Mouse (Mus musculus): ENCODE results near the gene Tmem63c. TPM values are rescaled to one million over a fixed set of nuclear protein-coding genes. Genes with fewer than 3 reads are reported as not detected.
A peak's percentile ranks its signal among the peaks of the same experiment; 100 is the strongest.

Tmem63c gene
- polyA plus RNA-seq, 1 experiment = not detected

DNA sequence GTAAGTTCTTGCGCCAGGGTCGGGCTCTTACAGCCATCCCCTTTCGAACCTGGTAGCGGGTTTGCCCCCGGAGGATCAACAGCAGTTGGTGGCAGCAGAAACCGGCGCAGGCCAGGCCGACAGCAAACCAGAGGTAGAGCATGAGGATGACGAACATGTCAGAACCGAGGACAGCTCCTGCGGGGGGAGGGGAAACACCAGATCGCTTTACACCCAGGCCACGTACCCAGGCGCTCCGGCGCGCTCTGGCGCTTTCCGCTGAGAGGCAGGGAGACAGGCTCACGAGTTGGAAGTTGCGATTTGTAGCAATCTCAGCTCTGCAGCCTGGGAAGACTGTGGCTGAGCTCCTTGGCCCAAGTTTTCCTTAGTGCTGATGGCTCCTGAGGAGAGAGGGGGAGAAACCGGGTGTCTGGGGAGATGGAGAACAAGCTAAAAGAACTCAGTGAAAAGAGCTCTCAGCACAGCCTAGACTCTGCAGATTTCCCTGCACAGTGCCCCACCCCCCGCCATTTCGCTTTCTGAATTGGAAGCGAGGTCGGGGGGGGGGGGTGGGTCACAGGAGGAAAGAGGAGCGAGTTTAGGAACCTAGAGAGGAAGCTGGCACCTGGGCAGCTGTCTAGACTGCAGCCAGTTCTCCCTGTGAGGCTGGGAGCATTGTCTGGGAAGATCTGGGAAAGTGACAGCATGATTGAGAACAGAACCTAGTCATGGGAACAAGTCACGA is 37.5 kb upstream of the Tmem63c start:
- 19% methylated on average over 28 of the region's 28 CpGs for WGBS
- Histone ChIP-seq H3K4me1 (ENCODE audit: control insufficient read depth, insufficient read depth, low read length) (peaks cover 9% of the 10 kb centered on the region), H3K27ac (ENCODE audit: insufficient read depth, low read depth, low read length) (no peak overlapping the region), H3K4me3 (ENCODE audit: insufficient read depth, low read depth, low read length) (no peak overlapping the region)
- TF ChIP-seq CTCF (IDR thresholded peaks at IDR 0.05; ENCODE audit: insufficient read depth, low read depth, low read length) (no peak), POLR2A (IDR thresholded peaks at IDR 0.05; ENCODE audit: insufficient read depth, low read depth, low read length) (no peak)

DNA sequence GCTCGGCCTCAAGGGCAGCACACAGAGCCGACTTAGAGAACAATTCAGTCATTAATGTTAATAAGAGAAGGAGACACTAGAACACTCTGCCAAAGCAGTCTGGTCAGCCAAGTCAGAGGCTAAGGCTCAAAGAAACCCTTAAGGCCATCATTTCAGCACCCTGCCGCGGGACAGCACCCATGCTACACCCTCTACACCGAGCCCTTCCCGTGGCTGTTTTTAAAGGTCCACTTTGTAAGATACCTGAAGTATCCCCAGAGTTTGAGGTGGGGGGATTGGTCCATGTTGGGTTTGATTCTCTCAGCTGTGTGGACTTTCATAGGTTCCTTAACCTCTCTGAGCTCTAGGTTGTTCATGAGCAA is 37.0 kb upstream of the Tmem63c start:
- no peak for TF ChIP-seq CTCF (IDR thresholded peaks at IDR 0.05; ENCODE audit: insufficient read depth, low read depth, low read length)
- no peak for TF ChIP-seq POLR2A (IDR thresholded peaks at IDR 0.05; ENCODE audit: insufficient read depth, low read depth, low read length)
- Histone ChIP-seq H3K4me3 (ENCODE audit: insufficient read depth, low read depth, low read length) (no peak overlapping the region), H3K27ac (ENCODE audit: insufficient read depth, low read depth, low read length) (no peak overlapping the region), H3K4me1 (ENCODE audit: control insufficient read depth, insufficient read depth, low read length) (peaks cover 9% of the 10 kb centered on the region)
- WGBS = 37% methylated on average over 6 of the region's 6 CpGs

DNA sequence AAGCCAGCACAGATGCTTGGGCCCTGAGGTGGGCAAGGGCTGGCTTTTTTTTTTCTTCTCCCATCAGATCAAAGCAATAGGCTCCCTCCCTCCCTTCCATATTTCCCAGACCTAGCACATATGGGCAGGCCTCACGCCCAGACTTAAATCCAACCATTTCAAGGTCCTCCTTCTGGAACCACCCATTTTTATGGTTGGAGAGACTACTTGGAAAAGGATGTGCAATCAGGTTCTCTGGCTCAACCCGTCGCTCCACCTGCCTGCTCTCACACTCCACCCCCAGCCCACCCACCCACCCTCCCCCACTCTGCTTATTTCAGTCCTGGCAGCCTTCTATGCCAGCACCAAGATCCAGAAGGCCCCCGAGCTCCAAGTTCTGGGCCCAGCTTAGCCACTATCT is 34.6 kb upstream of the Tmem63c start:
- no peak overlapping the region for H3K27ac ChIP-seq (ENCODE audit: insufficient read depth, low read depth, low read length)
- TF ChIP-seq POLR2A (IDR thresholded peaks at IDR 0.05; ENCODE audit: insufficient read depth, low read depth, low read length) (no peak), CTCF (IDR thresholded peaks at IDR 0.05; ENCODE audit: insufficient read depth, low read depth, low read length) (no peak)
- H3K4me3 ChIP-seq (ENCODE audit: insufficient read depth, low read depth, low read length) = no peak overlapping the region
- peaks cover 18% of the 10 kb centered on the region for H3K4me1 ChIP-seq (ENCODE audit: control insufficient read depth, insufficient read depth, low read length)
- 87% methylated on average over 4 of the region's 4 CpGs for WGBS

DNA sequence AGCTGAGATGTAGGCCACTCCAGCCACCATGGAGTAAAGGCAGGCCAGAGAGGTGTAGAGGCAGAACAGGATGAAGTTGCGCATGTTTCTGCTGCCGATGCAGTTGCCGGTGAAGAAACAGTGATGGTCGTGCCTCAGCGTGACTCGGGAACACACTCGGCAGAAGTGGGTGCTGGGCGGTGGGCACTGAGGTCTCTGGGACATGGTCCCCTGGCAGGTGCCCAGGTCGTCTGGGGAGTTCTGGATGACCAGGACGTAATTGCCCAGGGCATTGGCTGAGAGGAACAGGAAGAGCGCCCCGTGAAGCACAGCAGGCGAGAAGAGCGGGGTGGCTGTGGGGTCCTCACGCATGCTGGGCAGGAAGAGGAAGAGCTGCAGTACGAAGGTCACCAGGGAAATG is 32.9 kb upstream of the Tmem63c start:
- Histone ChIP-seq H3K27ac (ENCODE audit: insufficient read depth, low read depth, low read length) (no peak overlapping the region), H3K4me1 (ENCODE audit: control insufficient read depth, insufficient read depth, low read length) (peaks cover 16% of the 10 kb centered on the region), H3K4me3 (ENCODE audit: insufficient read depth, low read depth, low read length) (no peak overlapping the region)
- TF ChIP-seq POLR2A (IDR thresholded peaks at IDR 0.05; ENCODE audit: insufficient read depth, low read depth, low read length) (no peak), CTCF (IDR thresholded peaks at IDR 0.05; ENCODE audit: insufficient read depth, low read depth, low read length) (no peak)
- WGBS = 74% methylated on average over 16 of the region's 16 CpGs

DNA sequence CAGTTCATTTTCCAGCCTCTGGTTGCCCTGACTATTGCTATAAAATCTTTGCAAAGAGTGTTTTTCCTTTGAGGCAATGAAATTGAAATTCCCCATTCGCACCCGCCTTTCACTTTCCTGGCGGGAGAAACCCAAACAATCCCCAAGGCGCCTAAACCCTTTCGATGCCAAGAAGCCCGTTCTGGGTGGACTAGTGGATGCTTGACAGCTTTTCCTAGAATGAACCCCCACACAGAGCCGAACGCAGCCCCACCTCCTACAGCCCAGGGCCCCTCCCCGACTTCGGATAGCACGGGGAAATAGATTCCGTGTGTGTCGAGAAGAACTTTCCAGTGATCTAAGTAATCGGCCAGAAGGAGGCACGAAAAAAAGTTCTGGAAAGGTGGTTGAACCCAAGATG is 31.8 kb upstream of the Tmem63c start:
- TF ChIP-seq POLR2A (IDR thresholded peaks at IDR 0.05; ENCODE audit: insufficient read depth, low read depth, low read length) (no peak), CTCF (IDR thresholded peaks at IDR 0.05; ENCODE audit: insufficient read depth, low read depth, low read length) (no peak)
- WGBS = 3% methylated on average over 15 of the region's 15 CpGs
- Histone ChIP-seq H3K4me3 (ENCODE audit: insufficient read depth, low read depth, low read length) (peak overlapping the region; percentile 70), H3K4me1 (ENCODE audit: control insufficient read depth, insufficient read depth, low read length) (peaks cover 10% of the 10 kb centered on the region), H3K27ac (ENCODE audit: insufficient read depth, low read depth, low read length) (no peak overlapping the region)

DNA sequence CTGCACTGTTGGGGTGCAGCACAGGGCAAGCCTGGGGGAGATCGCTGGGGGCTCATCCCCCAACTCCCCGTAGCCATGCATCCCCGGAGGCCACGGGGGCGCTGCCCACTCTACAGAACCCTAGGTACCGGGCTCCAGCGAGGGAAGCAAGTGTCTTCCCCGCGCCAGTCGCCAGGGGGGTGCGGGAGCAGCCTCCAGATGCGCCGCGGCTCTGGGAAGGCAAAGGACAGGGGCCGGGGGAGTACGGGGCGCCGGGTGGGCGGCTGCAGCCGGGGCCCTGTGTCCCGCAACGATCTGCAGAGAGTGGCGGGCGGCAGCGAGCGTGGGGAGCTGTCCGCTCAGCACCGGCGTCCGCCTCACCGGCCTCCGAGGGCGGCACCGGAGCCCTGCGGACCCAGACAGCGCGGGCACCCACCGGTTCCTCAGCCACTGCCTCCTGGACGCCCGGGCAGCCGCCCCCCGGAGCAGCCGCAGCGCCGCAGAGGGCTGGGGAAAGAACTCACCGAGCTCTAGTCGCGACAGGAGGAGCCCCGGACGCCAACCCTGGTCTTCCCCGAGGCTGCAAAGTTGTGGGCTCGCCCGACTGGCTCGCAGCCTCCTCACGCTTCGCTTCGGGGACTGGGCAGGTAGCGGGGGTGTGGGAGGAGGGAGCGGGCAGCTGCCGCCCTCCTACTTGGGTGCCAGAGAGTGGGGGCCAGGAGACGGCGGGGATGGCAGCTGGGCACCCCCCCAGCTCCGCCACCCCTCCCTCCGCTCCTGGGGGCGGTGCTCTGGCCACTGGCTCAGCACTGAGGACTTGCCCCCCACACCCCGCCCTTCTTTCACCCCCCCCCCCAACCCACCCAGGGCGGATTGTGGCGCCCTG is 31.0 kb upstream of the Tmem63c start, which contains the start of gene Zdhhc22:
TSS of gene Zdhhc22 (minus strand) at position 541 of the 865 bp plus-strand sequence.
- Histone ChIP-seq H3K4me3 (ENCODE audit: insufficient read depth, low read depth, low read length) (peak within 1 kb of the TSS; percentile 70), H3K4me1 (ENCODE audit: control insufficient read depth, insufficient read depth, low read length) (peaks cover 17% of the 10 kb centered on the region), H3K27ac (ENCODE audit: insufficient read depth, low read depth, low read length) (no peak within 1 kb of the TSS)
- under 1% methylated on average over 67 of the region's 68 CpGs for WGBS
- TF ChIP-seq CTCF (IDR thresholded peaks at IDR 0.05; ENCODE audit: insufficient read depth, low read depth, low read length) = peak; percentile 59; the same call in 1 of the 2 replicates
- TF ChIP-seq POLR2A (IDR thresholded peaks at IDR 0.05; ENCODE audit: insufficient read depth, low read depth, low read length) = no peak

DNA sequence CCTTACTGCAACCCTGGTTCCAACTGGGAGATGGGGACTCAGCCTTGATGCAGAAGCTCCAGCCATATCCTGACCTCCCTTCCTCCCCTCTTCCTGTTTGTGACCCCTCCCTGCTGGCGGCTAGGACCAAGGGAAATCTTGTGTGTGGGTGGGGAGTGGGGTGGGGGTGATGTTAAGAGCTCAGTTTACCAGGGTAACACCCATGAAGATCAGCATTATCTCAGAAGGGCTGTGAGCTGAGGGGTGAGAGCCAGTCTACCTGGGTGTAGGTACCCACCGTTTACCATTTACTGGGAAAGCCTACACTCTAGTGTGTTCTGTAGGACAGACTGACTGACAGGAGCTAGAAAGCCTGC is 30.4 kb upstream of the Tmem63c start:
- TF ChIP-seq POLR2A (IDR thresholded peaks at IDR 0.05; ENCODE audit: insufficient read depth, low read depth, low read length) (no peak), CTCF (IDR thresholded peaks at IDR 0.05; ENCODE audit: insufficient read depth, low read depth, low read length) (no peak)
- Histone ChIP-seq H3K4me1 (ENCODE audit: control insufficient read depth, insufficient read depth, low read length) (peaks cover 17% of the 10 kb centered on the region), H3K4me3 (ENCODE audit: insufficient read depth, low read depth, low read length) (peak overlapping the region; percentile 70; the same call in 1 of the 2 replicates), H3K27ac (ENCODE audit: insufficient read depth, low read depth, low read length) (no peak overlapping the region)
- 40% methylated on average over 2 of the region's 2 CpGs for WGBS

DNA sequence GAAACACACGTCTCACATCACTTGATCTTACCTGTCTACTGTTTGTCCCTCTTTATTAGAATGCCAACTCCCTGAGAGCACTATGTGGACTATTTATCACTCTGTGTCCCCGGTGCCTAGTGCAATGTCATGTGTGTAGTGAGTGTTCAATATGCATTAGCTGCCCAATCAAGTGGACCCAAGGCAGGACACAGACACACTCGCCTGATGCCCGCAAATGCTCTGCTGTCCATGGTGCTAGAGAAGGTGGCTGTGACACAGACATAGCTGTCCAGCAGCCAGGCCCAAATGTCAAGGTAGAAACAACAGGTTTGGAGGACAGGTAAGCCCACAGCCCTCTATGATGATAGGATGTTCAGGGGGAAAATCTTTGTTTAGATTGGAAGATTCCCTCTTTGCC is 27.0 kb upstream of the Tmem63c start:
- 72% methylated on average over 4 of the region's 4 CpGs for WGBS
- Histone ChIP-seq H3K4me3 (ENCODE audit: insufficient read depth, low read depth, low read length) (no peak overlapping the region), H3K27ac (ENCODE audit: insufficient read depth, low read depth, low read length) (no peak overlapping the region), H3K4me1 (ENCODE audit: control insufficient read depth, insufficient read depth, low read length) (peaks cover 17% of the 10 kb centered on the region)
- TF ChIP-seq POLR2A (IDR thresholded peaks at IDR 0.05; ENCODE audit: insufficient read depth, low read depth, low read length) (no peak), CTCF (IDR thresholded peaks at IDR 0.05; ENCODE audit: insufficient read depth, low read depth, low read length) (no peak)

DNA sequence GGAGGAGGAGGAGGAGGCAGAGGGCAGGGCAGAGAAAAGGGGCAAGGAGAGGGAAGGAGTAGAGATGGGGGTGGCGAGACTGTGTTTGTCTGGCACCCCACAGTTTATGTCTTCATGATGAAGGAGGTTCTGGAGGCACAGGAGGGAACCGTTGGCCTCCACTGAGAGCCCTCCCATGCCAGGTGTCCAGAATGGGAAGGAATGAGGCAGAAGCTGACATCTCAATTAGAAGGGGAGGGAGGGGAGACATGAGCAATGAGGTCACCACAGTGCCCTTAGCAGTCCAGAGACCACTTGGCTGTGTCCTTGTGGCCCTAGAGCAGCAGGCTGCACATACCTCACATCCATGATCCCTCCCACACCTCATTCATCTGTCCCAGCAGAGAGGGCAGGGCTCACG is 26.4 kb upstream of the Tmem63c start:
- Histone ChIP-seq H3K27ac (ENCODE audit: insufficient read depth, low read depth, low read length) (no peak overlapping the region), H3K4me3 (ENCODE audit: insufficient read depth, low read depth, low read length) (no peak overlapping the region), H3K4me1 (ENCODE audit: control insufficient read depth, insufficient read depth, low read length) (peaks cover 12% of the 10 kb centered on the region)
- 40% methylated on average over 3 of the region's 3 CpGs for WGBS
- TF ChIP-seq POLR2A (IDR thresholded peaks at IDR 0.05; ENCODE audit: insufficient read depth, low read depth, low read length) (no peak), CTCF (IDR thresholded peaks at IDR 0.05; ENCODE audit: insufficient read depth, low read depth, low read length) (no peak)

Measured in olfactory bulb, adult 2 months (tissue).